Mouse (Mus musculus) adrenal gland, adult 8-10 months (tissue): ENCODE results near the gene Hes7. TPM values are rescaled to one million over a fixed set of nuclear protein-coding genes. Genes with fewer than 3 reads are reported as not detected.
A peak's percentile ranks its signal among the peaks of the same experiment; 100 is the strongest.

Source experiments
- DNase-seq: peaks from one replicate; pipeline ENCODE4 v3.0.0; 2022
- total RNA-seq, 4 experiments: library from RNA; stranded (reverse); gene quantifications; 2 replicates each; pipeline ENCODE4 v1.2.4; 2022

Hes7 gene
- total RNA-seq, 4 experiments from 2014 or later: 0.18 to 0.22 TPM; not detected in 2

GRCm38 (mm10) chr11:69150444-69150843 lies 30.2 kb downstream of the Hes7 start:
- peak; percentile 33 for DNase-seq

- no peak for DNase-seq
Measured at GRCm38 (mm10) chr11:69151004-69151403, 30.8 kb downstream of the Hes7 start.

GRCm38 (mm10) chr11:69153831-69154230 lies 33.6 kb downstream of the Hes7 start:
- DNase-seq: no peak

- no peak for DNase-seq
Measured at GRCm38 (mm10) chr11:69155351-69155750, 35.1 kb downstream of the Hes7 start.

- no peak for DNase-seq
Measured at GRCm38 (mm10) chr11:69156800-69157199, 36.6 kb downstream of the Hes7 start, which contains the start of gene Alox12b. Gene Alox12b (plus strand): TSS chr11:69156989.

- DNase-seq: no peak
Measured at GRCm38 (mm10) chr11:69169313-69169712, 49.1 kb downstream of the Hes7 start.

- no peak for DNase-seq
Measured at GRCm38 (mm10) chr11:69171626-69172025, 51.4 kb downstream of the Hes7 start.

GRCm38 (mm10) chr11:69172606-69173005 lies 52.4 kb downstream of the Hes7 start:
- DNase-seq: no peak

Other genes starting within 250 kb of the Hes7 start
- gene Ndel1, start 248.5 kb upstream of the Hes7 start, total RNA-seq: 10 to 100 TPM; 59.5 to 79.4 (median 68.0) TPM
- under 1 TPM in 3 of 4 experiments, not detected in 1; 0.08 to 0.21 (median 0.09) TPM for gene Rnf222, start 231.9 kb upstream of the Hes7 start, total RNA-seq
- gene Rpl26, start 218.8 kb upstream of the Hes7 start, total RNA-seq: 1,000 to 10,000 TPM; 1,214 to 1,402 (median 1,307) TPM
- gene Odf4, start 193.3 kb upstream of the Hes7 start, total RNA-seq: 1 to 10 TPM in 1 of 4 experiments, under 1 TPM in 2, not detected in 1; 0.35 to 1.7 (median 0.78) TPM
- gene Arhgef15, start 162.9 kb upstream of the Hes7 start, total RNA-seq: 10 to 100 TPM; 15.5 to 32.7 (median 24.5) TPM
- gene Slc25a35, start 152.3 kb upstream of the Hes7 start, total RNA-seq: 10 to 100 TPM; 14.7 to 35.0 (median 28.1) TPM
- 10 to 100 TPM; 21.0 to 27.9 (median 23.6) TPM for gene Rangrf, start 145.2 kb upstream of the Hes7 start, total RNA-seq
- gene Pfas, start 111.9 kb upstream of the Hes7 start, total RNA-seq: 10 to 100 TPM; 33.9 to 48.4 (median 40.5) TPM
- gene Ctc1, start 104.5 kb upstream of the Hes7 start, total RNA-seq: 10 to 100 TPM; 30.7 to 46.1 (median 39.2) TPM
- gene Aurkb, start 74.8 kb upstream of the Hes7 start, total RNA-seq: 1 to 10 TPM; 1.7 to 2.9 (median 2.3) TPM
- gene Borcs6, start 60.7 kb upstream of the Hes7 start, total RNA-seq: 10 to 100 TPM; 29.8 to 33.9 (median 31.5) TPM
- 10 to 100 TPM; 13.1 to 28.3 (median 19.4) TPM for gene Tmem107, start 49.6 kb upstream of the Hes7 start, total RNA-seq
- gene Vamp2, start 31.9 kb upstream of the Hes7 start, total RNA-seq: 100 to 1,000 TPM; 118 to 221 (median 178) TPM
- 100 to 1,000 TPM in 1 of 4 experiments, 10 to 100 TPM in 3; 30.0 to 119 (median 51.6) TPM for gene Per1, start 25.2 kb upstream of the Hes7 start, total RNA-seq
- gene 9130213A22Rik, start 2.2 kb downstream of the Hes7 start, total RNA-seq: under 1 TPM; 0.26 to 0.95 (median 0.84) TPM
- 1 to 10 TPM in 3 of 4 experiments, under 1 TPM in 1; 0.87 to 2.2 (median 1.7) TPM for gene Aloxe3, start 5.5 kb downstream of the Hes7 start, total RNA-seq
- not detected for gene Alox12b, start 36.6 kb downstream of the Hes7 start, total RNA-seq
- not detected for gene Alox8, start 77.4 kb downstream of the Hes7 start, total RNA-seq
- gene Gucy2e, start 116.6 kb downstream of the Hes7 start, total RNA-seq: not detected
- gene Cntrob, start 203.4 kb downstream of the Hes7 start, total RNA-seq: 10 to 100 TPM in 2 of 4 experiments, 1 to 10 TPM in 2; 6.4 to 14.8 (median 10.0) TPM
- 10 to 100 TPM; 63.4 to 70.8 (median 67.0) TPM for gene Trappc1, start 203.6 kb downstream of the Hes7 start, total RNA-seq
- 10 to 100 TPM in 3 of 4 experiments, 1 to 10 TPM in 1; 7.3 to 22.1 (median 16.2) TPM for gene Kcnab3, start 205.9 kb downstream of the Hes7 start, total RNA-seq
- 10 to 100 TPM in 1 of 4 experiments, 1 to 10 TPM in 3; 5.0 to 10.2 (median 6.7) TPM for gene Rnf227, start 220.1 kb downstream of the Hes7 start, total RNA-seq
- gene Chd3, start 249.0 kb downstream of the Hes7 start, total RNA-seq: 100 to 1,000 TPM in 2 of 4 experiments, 10 to 100 TPM in 2; 89.8 to 169 (median 115) TPM